Mouse (Mus musculus) frontal cortex, postnatal 10 days (tissue): ENCODE data around the gene Bik.

ENCODE experiments used
- DNase-seq, 2 experiments: peaks; one replicate each; pipeline ENCODE4 v3.0.0; 2022; ENCODE audit warnings: low spot score in 2 of 2, mixed read lengths in 1 of 2

The Bik gene

GRCm38 (mm10) chr15:83512489-83513281 is 14.0 kb upstream of the Bik start:
- no peak for DNase-seq

- no peak for DNase-seq
Measured at GRCm38 (mm10) chr15:83515018-83515417, 11.6 kb upstream of the Bik start.

- peak; percentile 20 to 46 for DNase-seq
Measured at GRCm38 (mm10) chr15:83518215-83519048, 8.2 kb upstream of the Bik start.

- DNase-seq = no peak
Measured at GRCm38 (mm10) chr15:83520861-83521382, 5.7 kb upstream of the Bik start.

GRCm38 (mm10) chr15:83523196-83523595 is 3.5 kb upstream of the Bik start:
- no peak for DNase-seq

- no peak for DNase-seq
Measured at GRCm38 (mm10) chr15:83523638-83524332, 2.9 kb upstream of the Bik start.

- no peak for DNase-seq
Measured at GRCm38 (mm10) chr15:83524333-83524729, 2.3 kb upstream of the Bik start.

- no peak for DNase-seq
Measured at GRCm38 (mm10) chr15:83527092-83527437, 403 bp downstream of the Bik start.

GRCm38 (mm10) chr15:83527747-83528146 is 1.1 kb downstream of the Bik start:
- DNase-seq = no peak

- DNase-seq = no peak
Measured at GRCm38 (mm10) chr15:83528892-83529291, 2.2 kb downstream of the Bik start.

GRCm38 (mm10) chr15:83529765-83530164 is 3.1 kb downstream of the Bik start:
- DNase-seq = no peak

- no peak for DNase-seq
Measured at GRCm38 (mm10) chr15:83530233-83530632, 3.6 kb downstream of the Bik start.

GRCm38 (mm10) chr15:83530688-83531087 is 4.0 kb downstream of the Bik start:
- no peak for DNase-seq

- DNase-seq = no peak
Measured at GRCm38 (mm10) chr15:83531961-83532469, 5.4 kb downstream of the Bik start.

- no peak for DNase-seq
Measured at GRCm38 (mm10) chr15:83532606-83533005, 5.9 kb downstream of the Bik start.

- no peak for DNase-seq
Measured at GRCm38 (mm10) chr15:83534960-83535889, 8.6 kb downstream of the Bik start.

GRCm38 (mm10) chr15:83535890-83536231 is 9.2 kb downstream of the Bik start:
- DNase-seq = no peak

- DNase-seq = no peak
Measured at GRCm38 (mm10) chr15:83538855-83539254, 12.2 kb downstream of the Bik start.

GRCm38 (mm10) chr15:83539905-83540304 is 13.2 kb downstream of the Bik start:
- no peak for DNase-seq

- no peak for DNase-seq
Measured at GRCm38 (mm10) chr15:83541647-83542287, 15.1 kb downstream of the Bik start.
